Comparison of ENCODE assay signal across 19 mouse cellular contexts in genomic region chr19:55185074-55185473, GRCm38 (mm10). TPM values are rescaled to one million over a fixed set of nuclear protein-coding genes. Genes with fewer than 3 reads are reported as not detected.
DNase-seq lines count a peak whose midpoint lies in the region; ATAC-seq and TF ChIP-seq lines count a peak whose summit lies in the region.
"Had no signal": no experiment of that assay in that cellular context is flagged by ENCODE, and none has a peak within 500 bp of the region (broad histone marks: within the 10 kb centered on the region; RNA-seq: fewer than 3 reads in every experiment).

No protein-coding gene starts in this region.

- H3K4me1 ChIP-seq in forebrain, embryonic 12.5 days = peaks cover 16% of the 10 kb centered on the region
- no peaks in the 10 kb centered on the region; the same call in 1 of the 2 replicates for H3K4me1 ChIP-seq in forebrain, embryonic 11.5 days (replicated peaks; ENCODE audit: control insufficient read depth, insufficient read depth, low read length)
- no peaks in the 10 kb centered on the region; the same call in 1 of the 2 replicates for H3K4me1 ChIP-seq in cortical plate, adult 2 months (ENCODE audit: control insufficient read depth, insufficient read depth, low read length)
- H3K4me1 ChIP-seq in hindbrain, embryonic 15.5 days (replicated peaks) = peaks cover 5% of the 10 kb centered on the region
- peaks cover 7% of the 10 kb centered on the region; the same call in 1 of the 2 replicates for H3K4me1 ChIP-seq in neural tube, embryonic 15.5 days
- H3K4me1 ChIP-seq in intestine, embryonic 15.5 days (replicated peaks) = no peaks in the 10 kb centered on the region
- H3K4me1 ChIP-seq: embryonic facial prominence, embryonic 12.5 days had no signal

- no peaks in the 10 kb centered on the region for H3K27me3 ChIP-seq in forebrain, embryonic 12.5 days
- no peaks in the 10 kb centered on the region for H3K27me3 ChIP-seq in forebrain, embryonic 11.5 days (ENCODE audit: control insufficient read depth, insufficient read depth, low read length)
- H3K27me3 ChIP-seq in hindbrain, embryonic 15.5 days = no peaks in the 10 kb centered on the region
- H3K27me3 ChIP-seq in neural tube, embryonic 15.5 days (replicated peaks) = no peaks in the 10 kb centered on the region
- no peaks in the 10 kb centered on the region for H3K27me3 ChIP-seq in intestine, embryonic 15.5 days (replicated peaks)
- H3K27me3 ChIP-seq: embryonic facial prominence, embryonic 12.5 days had no signal

- H3K36me3 ChIP-seq in forebrain, embryonic 12.5 days (replicated peaks) = no peaks in the 10 kb centered on the region
- H3K36me3 ChIP-seq in forebrain, embryonic 11.5 days (ENCODE audit: control insufficient read depth, insufficient read depth, low read length) = no peaks in the 10 kb centered on the region
- no peaks in the 10 kb centered on the region for H3K36me3 ChIP-seq in hindbrain, embryonic 15.5 days
- H3K36me3 ChIP-seq in neural tube, embryonic 15.5 days = no peaks in the 10 kb centered on the region
- no peaks in the 10 kb centered on the region for H3K36me3 ChIP-seq in intestine, embryonic 15.5 days
- H3K36me3 ChIP-seq: embryonic facial prominence, embryonic 12.5 days had no signal

- no peak overlapping the region for H3K9ac ChIP-seq in forebrain, embryonic 12.5 days
- no peak overlapping the region for H3K9ac ChIP-seq in forebrain, embryonic 11.5 days (ENCODE audit: low read length)
- no peak overlapping the region for H3K9ac ChIP-seq in hindbrain, embryonic 15.5 days
- no peak overlapping the region for H3K9ac ChIP-seq in neural tube, embryonic 15.5 days (replicated peaks)
- H3K9ac ChIP-seq in intestine, embryonic 15.5 days = no peak overlapping the region
- H3K9ac ChIP-seq: embryonic facial prominence, embryonic 12.5 days had no signal

- TF ChIP-seq CTCF in cortical plate, adult 2 months (IDR thresholded peaks at IDR 0.05; ENCODE audit: extremely low read depth, insufficient read depth, low read length) = no peak

- H3K4me2 ChIP-seq in forebrain, embryonic 12.5 days = no peak overlapping the region
- H3K4me2 ChIP-seq in forebrain, embryonic 11.5 days (ENCODE audit: low read depth, low read length, severe bottlenecking) = no peak overlapping the region
- H3K4me2 ChIP-seq in hindbrain, embryonic 15.5 days = no peak overlapping the region
- H3K4me2 ChIP-seq in neural tube, embryonic 15.5 days = no peak overlapping the region
- no peak overlapping the region for H3K4me2 ChIP-seq in intestine, embryonic 15.5 days (replicated peaks)
- H3K4me2 ChIP-seq: embryonic facial prominence, embryonic 12.5 days had no signal

- DNase-seq in forebrain, embryonic 11.5 days (ENCODE audit: low spot score) = no peak
- DNase-seq in cerebellum, adult 11-12 months = no peak
- DNase-seq: adrenal gland, postnatal 25 days; cerebellum, adult 11 months; heart, postnatal 14 days; kidney, adult 2 months; kidney, postnatal 4 days; lung, adult 18-20 months had no signal

- H3K4me3 ChIP-seq in forebrain, embryonic 12.5 days (replicated peaks) = no peak overlapping the region
- H3K4me3 ChIP-seq in forebrain, embryonic 11.5 days (ENCODE audit: low read depth, low read length) = no peak overlapping the region
- no peak overlapping the region for H3K4me3 ChIP-seq in cortical plate, adult 2 months (ENCODE audit: insufficient read depth, low read length)
- H3K4me3 ChIP-seq in hindbrain, embryonic 15.5 days = no peak overlapping the region
- no peak overlapping the region for H3K4me3 ChIP-seq in neural tube, embryonic 15.5 days (replicated peaks)
- no peak overlapping the region for H3K4me3 ChIP-seq in intestine, embryonic 15.5 days (replicated peaks)
- H3K4me3 ChIP-seq: embryonic facial prominence, embryonic 12.5 days had no signal

- H3K9me3 ChIP-seq in forebrain, embryonic 12.5 days = no peaks in the 10 kb centered on the region
- H3K9me3 ChIP-seq in forebrain, embryonic 11.5 days (ENCODE audit: control insufficient read depth, low read length) = no peaks in the 10 kb centered on the region
- no peaks in the 10 kb centered on the region for H3K9me3 ChIP-seq in hindbrain, embryonic 15.5 days
- H3K9me3 ChIP-seq in neural tube, embryonic 15.5 days (replicated peaks) = no peaks in the 10 kb centered on the region
- H3K9me3 ChIP-seq in intestine, embryonic 15.5 days = no peaks in the 10 kb centered on the region
- H3K9me3 ChIP-seq: embryonic facial prominence, embryonic 12.5 days had no signal

- no peak for TF ChIP-seq POLR2A in cortical plate, adult 2 months (IDR thresholded peaks at IDR 0.05; ENCODE audit: extremely low read depth, insufficient read depth, low read length)

- 58% methylated on average over 7 of the region's 7 CpGs for WGBS in forebrain, embryonic 12.5 days
- WGBS in forebrain, embryonic 11.5 days = 62% methylated on average over 7 of the region's 7 CpGs
- WGBS in hindbrain, embryonic 15.5 days = 38% methylated on average over 7 of the region's 7 CpGs
- WGBS in neural tube, embryonic 15.5 days = 49% methylated on average over 7 of the region's 7 CpGs
- 78% methylated on average over 7 of the region's 7 CpGs for WGBS in intestine, embryonic 15.5 days

- H3K27ac ChIP-seq in forebrain, embryonic 12.5 days = no peak overlapping the region
- no peak overlapping the region for H3K27ac ChIP-seq in forebrain, embryonic 11.5 days (ENCODE audit: low read depth, low read length)
- peak overlapping the region; percentile 88; the same call in 1 of the 2 replicates for H3K27ac ChIP-seq in cortical plate, adult 2 months (ENCODE audit: insufficient read depth, low read length)
- H3K27ac ChIP-seq in hindbrain, embryonic 15.5 days (replicated peaks) = peak overlapping the region; percentile 31
- peak overlapping the region; percentile 51; the same call in 1 of the 2 replicates for H3K27ac ChIP-seq in neural tube, embryonic 15.5 days (replicated peaks)
- H3K27ac ChIP-seq in intestine, embryonic 15.5 days = no peak overlapping the region
- H3K27ac ChIP-seq: embryonic facial prominence, embryonic 12.5 days had no signal

- peak; percentile 63 for ATAC-seq in forebrain, embryonic 12.5 days (ENCODE audit: low FRiP score)
- ATAC-seq in forebrain, embryonic 11.5 days (replicated peaks; ENCODE audit: low FRiP score) = no peak
- ATAC-seq in hindbrain, embryonic 15.5 days (ENCODE audit: low FRiP score, low read depth) = 0 out of 2 replicates have a peak, but pooled peaks have one; percentile 6
- ATAC-seq in neural tube, embryonic 15.5 days (ENCODE audit: low FRiP score) = peak; percentile 84
- no peak for ATAC-seq in erythroid progenitor cell, adult 5-6 weeks (replicated peaks; ENCODE audit: low FRiP score, poor library complexity, severe bottlenecking)
- no peak for ATAC-seq in intestine, embryonic 15.5 days

RNA-seq across cellular contexts. Expression of gene Tectb, which starts 4.5 kb away (rescaled TPM):
- polyA plus RNA-seq in forebrain, embryonic 12.5 days (2016; fragmentation: Nextera tagmentation; extraction: Ambion mirVana) = 0.13 and 0.36 TPM in 2 replicates
- polyA plus RNA-seq in forebrain, embryonic 11.5 days (2014; fragmentation: Nextera tagmentation; extraction: Ambion mirVana) = not detected in 2 replicates
- polyA plus RNA-seq in cortical plate, adult 2 months (2012; rRNA removed) = 0.09 TPM in 1 of 2 replicates, not detected in the other
- 0.06 TPM in 1 of 2 replicates, not detected in the other for polyA plus RNA-seq in hindbrain, embryonic 15.5 days (2015; fragmentation: Nextera tagmentation; extraction: Ambion mirVana)
- not detected in 2 replicates for polyA plus RNA-seq in neural tube, embryonic 15.5 days (2015; fragmentation: Nextera tagmentation; extraction: Ambion mirVana)
- total RNA-seq in erythroid progenitor cell, adult 5-6 weeks (2015; ENCODE audit: low replicate concordance) = not detected in 2 replicates
- total RNA-seq in erythroid progenitor cell, adult 5-6 weeks (2017; ENCODE audit: low replicate concordance) = not detected in 2 replicates
- polyA plus RNA-seq in intestine, embryonic 15.5 days (2015; fragmentation: Nextera tagmentation; extraction: Ambion mirVana) = 0.08 and 0.11 TPM in 2 replicates
- total RNA-seq: left cerebral cortex, adult 18-20 months; megakaryocyte, adult 5-6 weeks had no signal
- polyA plus RNA-seq: limb, embryonic 14.5 days; small intestine, adult 2 months had no signal

RNA-seq across cellular contexts. Expression of gene Gucy2g, which starts 56.0 kb away (rescaled TPM):
- not detected in 2 replicates for polyA plus RNA-seq in forebrain, embryonic 12.5 days (2016; fragmentation: Nextera tagmentation; extraction: Ambion mirVana)
- polyA plus RNA-seq in forebrain, embryonic 11.5 days (2014; fragmentation: Nextera tagmentation; extraction: Ambion mirVana) = not detected in 2 replicates
- 3.9 and 5.3 TPM in 2 replicates for polyA plus RNA-seq in cortical plate, adult 2 months (2012; rRNA removed)
- 0.12 TPM in 1 of 2 replicates, not detected in the other for polyA plus RNA-seq in hindbrain, embryonic 15.5 days (2015; fragmentation: Nextera tagmentation; extraction: Ambion mirVana)
- 0.06 and 0.12 TPM in 2 replicates for polyA plus RNA-seq in neural tube, embryonic 15.5 days (2015; fragmentation: Nextera tagmentation; extraction: Ambion mirVana)
- not detected in 2 replicates for total RNA-seq in erythroid progenitor cell, adult 5-6 weeks (2015; ENCODE audit: low replicate concordance)
- total RNA-seq in erythroid progenitor cell, adult 5-6 weeks (2017; ENCODE audit: low replicate concordance) = not detected in 2 replicates
- not detected in 2 replicates for polyA plus RNA-seq in intestine, embryonic 15.5 days (2015; fragmentation: Nextera tagmentation; extraction: Ambion mirVana)
- total RNA-seq: adrenal gland, postnatal 25 days; megakaryocyte, adult 5-6 weeks had no signal
- polyA plus RNA-seq: embryonic facial prominence, embryonic 12.5 days had no signal

RNA-seq across cellular contexts. Expression of gene Gpam, which starts 58.0 kb away (rescaled TPM):
- polyA plus RNA-seq in forebrain, embryonic 12.5 days (2016; fragmentation: Nextera tagmentation; extraction: Ambion mirVana) = 21.5 and 24.4 TPM in 2 replicates
- polyA plus RNA-seq in forebrain, embryonic 11.5 days (2014; fragmentation: Nextera tagmentation; extraction: Ambion mirVana) = 19.8 and 20.2 TPM in 2 replicates
- polyA plus RNA-seq in cortical plate, adult 2 months (2012; rRNA removed) = 40.0 and 40.7 TPM in 2 replicates
- polyA plus RNA-seq in hindbrain, embryonic 15.5 days (2015; fragmentation: Nextera tagmentation; extraction: Ambion mirVana) = 22.6 and 23.6 TPM in 2 replicates
- 18.1 and 18.9 TPM in 2 replicates for polyA plus RNA-seq in neural tube, embryonic 15.5 days (2015; fragmentation: Nextera tagmentation; extraction: Ambion mirVana)
- total RNA-seq in erythroid progenitor cell, adult 5-6 weeks (2015; ENCODE audit: low replicate concordance) = 2.1 and 4.0 TPM in 2 replicates
- total RNA-seq in erythroid progenitor cell, adult 5-6 weeks (2017; ENCODE audit: low replicate concordance) = 3.9 and 4.2 TPM in 2 replicates
- 23.5 and 24.5 TPM in 2 replicates for polyA plus RNA-seq in intestine, embryonic 15.5 days (2015; fragmentation: Nextera tagmentation; extraction: Ambion mirVana)

Comparison
In these comparisons a context has a peak if more than half of its experiments do, and no peak if none do; other contexts are left out.
1. ATAC-seq: peak in forebrain, embryonic 12.5 days (single experiment), hindbrain, embryonic 15.5 days (single experiment) and neural tube, embryonic 15.5 days (single experiment); none in forebrain, embryonic 11.5 days (single experiment), erythroid progenitor cell, adult 5-6 weeks (single experiment) and intestine, embryonic 15.5 days (single experiment).
2. H3K27ac ChIP-seq: peak in cortical plate, adult 2 months (single experiment), hindbrain, embryonic 15.5 days (single experiment) and neural tube, embryonic 15.5 days (single experiment); none in forebrain, embryonic 12.5 days (single experiment), forebrain, embryonic 11.5 days (single experiment) and intestine, embryonic 15.5 days (single experiment).